In genomic region chr2:6927693-6928360, GRCm38 (mm10) we compare ENCODE assay signal across 18 mouse cellular contexts.
DNase-seq lines count a peak whose midpoint lies in the region; ATAC-seq and TF ChIP-seq lines count a peak whose summit lies in the region.
"Had no signal": no experiment of that assay in that cellular context is flagged by ENCODE, and none has a peak within 500 bp of the region (broad histone marks: within the 10 kb centered on the region; RNA-seq: fewer than 3 reads in every experiment).

No protein-coding gene starts in this region.

- H3K4me3 ChIP-seq in embryonic facial prominence, embryonic 14.5 days (ENCODE audit: low read depth, low read length) = no peak overlapping the region
- H3K4me3 ChIP-seq in embryonic facial prominence, embryonic 10.5 days = no peak overlapping the region
- H3K4me3 ChIP-seq in intestine, embryonic 14.5 days (ENCODE audit: low read depth, low read length) = no peak overlapping the region
- H3K4me3 ChIP-seq in intestine, postnatal 0 days (ENCODE audit: low read depth, low read length) = no peak overlapping the region
- H3K4me3 ChIP-seq: embryonic facial prominence, embryonic 12.5 days; heart, embryonic 13.5 days; limb, embryonic 10.5 days; liver, embryonic 15.5 days had no signal

- no peak for TF ChIP-seq CTCF in intestine, postnatal 0 days (IDR thresholded peaks at IDR 0.05; ENCODE audit: low read depth)

- no peaks in the 10 kb centered on the region for H3K9me3 ChIP-seq in embryonic facial prominence, embryonic 14.5 days (ENCODE audit: control insufficient read depth, low read length)
- no peaks in the 10 kb centered on the region for H3K9me3 ChIP-seq in embryonic facial prominence, embryonic 10.5 days
- no peaks in the 10 kb centered on the region for H3K9me3 ChIP-seq in intestine, embryonic 14.5 days (ENCODE audit: control insufficient read depth, low read length)
- no peaks in the 10 kb centered on the region for H3K9me3 ChIP-seq in intestine, postnatal 0 days (ENCODE audit: control insufficient read depth)
- H3K9me3 ChIP-seq: embryonic facial prominence, embryonic 12.5 days; heart, embryonic 13.5 days; limb, embryonic 10.5 days; liver, embryonic 15.5 days had no signal

- no peak for ATAC-seq in embryonic facial prominence, embryonic 14.5 days (ENCODE audit: low read depth)
- no peak for ATAC-seq in intestine, embryonic 14.5 days (replicated peaks; ENCODE audit: low FRiP score, low TSS enrichment, low read depth)
- ATAC-seq in intestine, postnatal 0 days = no peak
- ATAC-seq: hindbrain, postnatal 0 days; Patski had no signal

- H3K4me1 ChIP-seq in embryonic facial prominence, embryonic 14.5 days (ENCODE audit: control insufficient read depth, insufficient read depth, low read length) = no peaks in the 10 kb centered on the region
- H3K4me1 ChIP-seq in embryonic facial prominence, embryonic 10.5 days = peaks cover 4% of the 10 kb centered on the region; the same call in 1 of the 2 replicates
- 0 out of 2 replicates have a peak, but pooled peaks cover 3% of the 10 kb centered on the region for H3K4me1 ChIP-seq in intestine, embryonic 14.5 days (replicated peaks; ENCODE audit: control insufficient read depth, insufficient read depth, low read length)
- H3K4me1 ChIP-seq in intestine, postnatal 0 days (replicated peaks; ENCODE audit: control insufficient read depth, insufficient read depth, low read length) = no peaks in the 10 kb centered on the region
- H3K4me1 ChIP-seq: embryonic facial prominence, embryonic 12.5 days; liver, embryonic 15.5 days had no signal

- no peak overlapping the region for H3K9ac ChIP-seq in embryonic facial prominence, embryonic 14.5 days (ENCODE audit: low read depth, low read length)
- H3K9ac ChIP-seq in intestine, embryonic 14.5 days (ENCODE audit: low read length) = no peak overlapping the region
- H3K9ac ChIP-seq in intestine, postnatal 0 days (ENCODE audit: low read depth, low read length) = no peak overlapping the region
- H3K9ac ChIP-seq: embryonic facial prominence, embryonic 12.5 days; heart, embryonic 13.5 days; liver, embryonic 15.5 days had no signal

- no peak overlapping the region for H3K4me2 ChIP-seq in embryonic facial prominence, embryonic 14.5 days (ENCODE audit: low read depth, low read length)
- H3K4me2 ChIP-seq in intestine, embryonic 14.5 days (ENCODE audit: low read length) = no peak overlapping the region
- H3K4me2 ChIP-seq in intestine, postnatal 0 days (replicated peaks; ENCODE audit: low read depth) = no peak overlapping the region
- H3K4me2 ChIP-seq: embryonic facial prominence, embryonic 12.5 days; heart, embryonic 13.5 days; liver, embryonic 15.5 days; midbrain, embryonic 11.5 days had no signal

- peak; percentile 23 for DNase-seq in embryonic facial prominence, embryonic 14.5 days (ENCODE audit: low spot score)
- DNase-seq in embryonic facial prominence, embryonic 10.5 days (ENCODE audit: low spot score) = no peak
- no peak for DNase-seq in intestine, embryonic 14.5 days (ENCODE audit: low spot score)
- DNase-seq in brain, adult 2 months (ENCODE audit: low read depth, low spot score) = peak; percentile 89
- peak; percentile 49 to 75 for DNase-seq in left cerebral cortex, postnatal 14 days (ENCODE audit: low spot score in 2 of 2)
- no peak for DNase-seq in urinary bladder, adult 2 months (ENCODE audit: low spot score)
- DNase-seq in adrenal gland, postnatal 14 days = no peak
- DNase-seq: cerebellum, adult 9-10 months; kidney, postnatal 10 days; thymus, adult 18-20 months had no signal

- H3K27ac ChIP-seq in embryonic facial prominence, embryonic 14.5 days (replicated peaks; ENCODE audit: low read depth, low read length) = no peak overlapping the region
- H3K27ac ChIP-seq in embryonic facial prominence, embryonic 10.5 days (replicated peaks) = no peak overlapping the region
- H3K27ac ChIP-seq in intestine, embryonic 14.5 days (ENCODE audit: low read depth) = peak overlapping the region; percentile 29; the same call in 1 of the 2 replicates
- H3K27ac ChIP-seq in intestine, postnatal 0 days (ENCODE audit: low read depth, low read length) = no peak overlapping the region
- H3K27ac ChIP-seq: embryonic facial prominence, embryonic 12.5 days; heart, embryonic 13.5 days; hindbrain, postnatal 0 days; limb, embryonic 10.5 days; liver, embryonic 15.5 days had no signal

- H3K27me3 ChIP-seq in embryonic facial prominence, embryonic 14.5 days (replicated peaks; ENCODE audit: control insufficient read depth, insufficient read depth, low read length) = no peaks in the 10 kb centered on the region
- no peaks in the 10 kb centered on the region for H3K27me3 ChIP-seq in embryonic facial prominence, embryonic 10.5 days (replicated peaks; ENCODE audit: low read depth, poor library complexity, severe bottlenecking)
- no peaks in the 10 kb centered on the region for H3K27me3 ChIP-seq in intestine, embryonic 14.5 days (replicated peaks; ENCODE audit: control insufficient read depth, insufficient read depth, low read length)
- no peaks in the 10 kb centered on the region for H3K27me3 ChIP-seq in intestine, postnatal 0 days (replicated peaks; ENCODE audit: control insufficient read depth, insufficient read depth, low read length)
- H3K27me3 ChIP-seq: embryonic facial prominence, embryonic 12.5 days; heart, embryonic 13.5 days; liver, embryonic 15.5 days; Patski had no signal

- whole genome bisulfite sequencing in embryonic facial prominence, embryonic 14.5 days = 83% methylated on average over 4 of the region's 4 CpGs
- WGBS in embryonic facial prominence, embryonic 10.5 days = 92% methylated on average over 4 of the region's 4 CpGs
- 54% methylated on average over 4 of the region's 4 CpGs for WGBS in intestine, embryonic 14.5 days
- WGBS in intestine, postnatal 0 days = 74% methylated on average over 4 of the region's 4 CpGs

- no peaks in the 10 kb centered on the region for H3K36me3 ChIP-seq in embryonic facial prominence, embryonic 14.5 days (ENCODE audit: control insufficient read depth, insufficient read depth, low read length)
- H3K36me3 ChIP-seq in embryonic facial prominence, embryonic 10.5 days (replicated peaks) = no peaks in the 10 kb centered on the region
- H3K36me3 ChIP-seq in intestine, embryonic 14.5 days (ENCODE audit: control insufficient read depth, insufficient read depth, low read length) = no peaks in the 10 kb centered on the region
- no peaks in the 10 kb centered on the region for H3K36me3 ChIP-seq in intestine, postnatal 0 days (ENCODE audit: control insufficient read depth, insufficient read depth)
- H3K36me3 ChIP-seq: embryonic facial prominence, embryonic 12.5 days; heart, embryonic 13.5 days; limb, embryonic 10.5 days; liver, embryonic 15.5 days had no signal

- intact Hi-C loops in left cerebral cortex, postnatal 14 days (cut with DNase I) = no loop called here

Comparison
In these comparisons a context has a peak if more than half of its experiments do, and no peak if none do; other contexts are left out.
1. DNase-seq: peak in embryonic facial prominence, embryonic 14.5 days (single experiment), brain, adult 2 months (single experiment) and left cerebral cortex, postnatal 14 days (2 of 2); none in embryonic facial prominence, embryonic 10.5 days (single experiment), intestine, embryonic 14.5 days (single experiment), urinary bladder, adult 2 months (single experiment) and adrenal gland, postnatal 14 days (single experiment).